ENCODE assay signal across 8 mouse cellular contexts in the genomic region with DNA sequence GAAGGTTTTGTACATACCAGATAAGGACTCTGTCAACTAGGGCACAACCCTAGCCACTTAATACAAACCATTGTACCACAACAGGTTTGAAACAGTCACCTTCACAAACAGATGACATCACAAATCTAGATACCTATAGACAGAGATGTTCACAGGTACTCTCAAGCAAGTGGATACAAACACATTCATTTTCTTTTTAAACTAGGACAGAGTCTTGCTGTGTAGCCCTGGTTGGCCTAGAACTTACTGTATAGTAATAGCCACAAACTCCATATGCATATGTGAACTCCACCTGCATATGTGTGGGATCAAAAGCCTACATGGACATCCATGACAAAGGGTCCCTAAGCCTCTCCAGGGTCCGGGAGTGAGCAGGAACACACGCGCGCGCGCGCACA. TPM values are rescaled to one million over a fixed set of nuclear protein-coding genes. Genes with fewer than 3 reads are reported as not detected.
DNase-seq lines count a peak whose midpoint lies in the region; ATAC-seq and TF ChIP-seq lines count a peak whose summit lies in the region.

A gene (plus strand): TSS at position 301 of the 398 bp plus-strand sequence.

- 7% methylated on average over 7 of the region's 7 CpGs for WGBS in neural tube, embryonic 11.5 days
- WGBS in small intestine, adult 2 months: 3% methylated on average over 7 of the region's 7 CpGs

- ATAC-seq in neural tube, embryonic 11.5 days (ENCODE audit: insufficient read depth, low FRiP score, low TSS enrichment): no peak
- ATAC-seq in erythroid progenitor cell, adult 5-6 weeks (replicated peaks; ENCODE audit: low FRiP score, poor library complexity, severe bottlenecking): no peak

- H3K9ac ChIP-seq in neural tube, embryonic 11.5 days (ENCODE audit: low read length): peak within 1 kb of the TSS; percentile 78

- H3K27me3 ChIP-seq in neural tube, embryonic 11.5 days (ENCODE audit: control insufficient read depth, insufficient read depth, low read length): peaks cover 2% of the 10 kb centered on the region; the same call in 1 of the 2 replicates
- no peaks in the 10 kb centered on the region for H3K27me3 ChIP-seq in small intestine, adult 2 months (ENCODE audit: control insufficient read depth, insufficient read depth, low read length)

- no peaks in the 10 kb centered on the region for H3K4me1 ChIP-seq in neural tube, embryonic 11.5 days (ENCODE audit: control insufficient read depth, insufficient read depth, low read length)
- peaks cover 3% of the 10 kb centered on the region; the same call in 1 of the 2 replicates for H3K4me1 ChIP-seq in small intestine, adult 2 months (ENCODE audit: control insufficient read depth, insufficient read depth, insufficient read length, low read length)

- H3K9me3 ChIP-seq in neural tube, embryonic 11.5 days (ENCODE audit: control insufficient read depth, low read length): no peaks in the 10 kb centered on the region

- no peak for TF ChIP-seq CTCF in small intestine, adult 2 months (IDR thresholded peaks at IDR 0.05; ENCODE audit: extremely low read depth, insufficient read length, insufficient replicate concordance, low read depth, low read length)

- peak within 1 kb of the TSS; percentile 81 for H3K4me3 ChIP-seq in neural tube, embryonic 11.5 days (ENCODE audit: low read depth, low read length)
- H3K4me3 ChIP-seq in small intestine, adult 2 months (ENCODE audit: low read depth, low read length): peak within 1 kb of the TSS; percentile 82

- peak; percentile 2 for DNase-seq in embryo, embryonic 10 days (ENCODE audit: low spot score)
- no peak for DNase-seq in embryo, embryonic 11 days
- no peak for DNase-seq in neural tube, embryonic 11.5 days (ENCODE audit: low spot score)
- no peak for DNase-seq in neural tube, embryonic 10.5 days (ENCODE audit: extremely low spot score, low spot score)
- DNase-seq in left cerebral cortex, postnatal 25 days (ENCODE audit: low spot score in 2 of 2): no peak
- no peak for DNase-seq in gastrocnemius, adult 18-20 months (ENCODE audit: low spot score)

- H3K36me3 ChIP-seq in neural tube, embryonic 11.5 days (ENCODE audit: control insufficient read depth, insufficient read depth, low read length): no peaks in the 10 kb centered on the region
- no peaks in the 10 kb centered on the region for H3K36me3 ChIP-seq in small intestine, adult 2 months (ENCODE audit: control insufficient read depth, insufficient read depth, low read length)

- peak within 1 kb of the TSS; percentile 44 for H3K27ac ChIP-seq in neural tube, embryonic 11.5 days (ENCODE audit: low read depth, low read length)
- peak within 1 kb of the TSS; percentile 78 for H3K27ac ChIP-seq in small intestine, adult 2 months (ENCODE audit: insufficient read depth, low read depth, low read length)

- peak within 1 kb of the TSS; percentile 66 for H3K4me2 ChIP-seq in neural tube, embryonic 11.5 days (ENCODE audit: low read depth)

- intact Hi-C loops in left cerebral cortex, postnatal 25 days (cut with DNase I): loop anchor here (5.0 kb wide), 1 partner anchor 35 kb away; a partner anchor contains a TSS

- TF ChIP-seq POLR2A in small intestine, adult 2 months (IDR thresholded peaks at IDR 0.05; ENCODE audit: low read depth, low read length): no peak

RNA-seq across cellular contexts. Expression of the gene that starts here (rescaled TPM):
- polyA plus RNA-seq in neural tube, embryonic 11.5 days (2014; fragmentation: Nextera tagmentation; extraction: Ambion mirVana): 13.7 and 14.5 TPM in 2 replicates
- total RNA-seq in left cerebral cortex, postnatal 25 days (2021): 10 to 100 TPM; 39.5 to 39.9 TPM
- 58.8 and 136 TPM in 2 replicates for polyA plus RNA-seq in small intestine, adult 2 months (2012; rRNA removed)
- not detected in 2 replicates for total RNA-seq in erythroid progenitor cell, adult 5-6 weeks (2015; ENCODE audit: low replicate concordance)
- not detected in 2 replicates for total RNA-seq in erythroid progenitor cell, adult 5-6 weeks (2017; ENCODE audit: low replicate concordance)
- total RNA-seq in gastrocnemius, adult 18-20 months (2021): under 1 TPM; 0.26 to 0.41 TPM

Comparison
In these comparisons a context has a peak if more than half of its experiments do, and no peak if none do; other contexts are left out.
1. RNA of the gene that starts here (total RNA-seq): 39.5 to 39.9 TPM in left cerebral cortex, postnatal 25 days; 0.26 to 0.41 TPM in gastrocnemius, adult 18-20 months and not detected in erythroid progenitor cell, adult 5-6 weeks; every median in the first group is over 10 times any median in the second.